In the genomic region with DNA sequence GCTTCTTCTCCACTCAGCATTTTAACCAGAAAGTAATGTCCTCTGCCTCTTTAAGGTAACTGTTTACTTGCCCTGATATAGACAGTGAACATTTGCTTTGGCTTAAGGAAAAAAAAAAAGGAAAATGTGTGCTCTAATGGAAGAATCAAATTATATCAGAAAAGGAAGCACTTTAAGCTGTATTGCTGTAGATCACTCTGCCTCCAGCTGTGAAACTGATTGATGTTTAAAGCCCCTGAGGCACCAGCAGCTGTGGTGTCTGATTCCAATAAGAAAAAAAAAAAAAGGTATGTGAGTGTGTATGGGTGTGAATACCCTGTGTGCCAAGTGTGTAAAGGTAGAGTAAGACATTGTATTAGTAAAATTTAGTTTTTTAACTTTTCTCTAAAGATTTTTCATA, we compare ENCODE assay signal across 22 mouse cellular contexts.
DNase-seq lines count a peak whose midpoint lies in the region; ATAC-seq lines count a peak whose summit lies in the region.
"Had no signal": no experiment of that assay in that cellular context is flagged by ENCODE, and none has a peak within 500 bp of the region (broad histone marks: within the 10 kb centered on the region; RNA-seq: fewer than 3 reads in every experiment).

No protein-coding gene starts in this region.

- H3K4me2 ChIP-seq in forebrain, embryonic 14.5 days (ENCODE audit: low read length) = no peak overlapping the region
- H3K4me2 ChIP-seq in neural tube, embryonic 11.5 days (ENCODE audit: low read depth) = no peak overlapping the region
- H3K4me2 ChIP-seq in limb, embryonic 13.5 days (replicated peaks) = no peak overlapping the region
- H3K4me2 ChIP-seq: embryonic facial prominence, embryonic 15.5 days; heart, embryonic 15.5 days; liver, embryonic 15.5 days had no signal

- no peak overlapping the region for H3K9ac ChIP-seq in forebrain, embryonic 14.5 days (ENCODE audit: low read length)
- H3K9ac ChIP-seq in neural tube, embryonic 11.5 days (ENCODE audit: low read length) = no peak overlapping the region
- no peak overlapping the region for H3K9ac ChIP-seq in limb, embryonic 13.5 days
- H3K9ac ChIP-seq: embryonic facial prominence, embryonic 15.5 days; heart, embryonic 15.5 days; liver, embryonic 15.5 days had no signal

- H3K36me3 ChIP-seq in forebrain, embryonic 14.5 days (ENCODE audit: control insufficient read depth, insufficient read depth, low read length) = no peaks in the 10 kb centered on the region
- H3K36me3 ChIP-seq in forebrain, embryonic 10.5 days (replicated peaks) = no peaks in the 10 kb centered on the region
- H3K36me3 ChIP-seq in neural tube, embryonic 11.5 days (ENCODE audit: control insufficient read depth, insufficient read depth, low read length) = no peaks in the 10 kb centered on the region
- H3K36me3 ChIP-seq in limb, embryonic 13.5 days = no peaks in the 10 kb centered on the region
- H3K36me3 ChIP-seq: embryonic facial prominence, embryonic 15.5 days; heart, embryonic 15.5 days; liver, embryonic 15.5 days had no signal

- peak; percentile 33 for DNase-seq in forebrain, embryonic 14.5 days (ENCODE audit: low spot score)
- DNase-seq in forebrain, embryonic 10.5 days (ENCODE audit: extremely low spot score, low spot score) = no peak
- DNase-seq in neural tube, embryonic 11.5 days (ENCODE audit: low spot score) = peak; percentile 23
- no peak for DNase-seq in neural tube, embryonic 10.5 days (ENCODE audit: extremely low spot score, low spot score)
- peak; percentile 40 for DNase-seq in embryo, embryonic 10.5 days (ENCODE audit: low spot score)
- DNase-seq in adrenal gland, adult 8-10 months = no peak
- DNase-seq in spleen, postnatal 4 days (ENCODE audit: low spot score in 2 of 2) = no peak
- DNase-seq: adrenal gland, postnatal 10 days; cerebellum, postnatal 25 days; gastrocnemius, postnatal 25 days; kidney, adult 8-10 months; kidney, postnatal 25 days; right cerebral cortex, postnatal 14 days; spleen, adult 18-20 months; thymus, postnatal 36 days had no signal

- H3K4me1 ChIP-seq in forebrain, embryonic 14.5 days (ENCODE audit: control insufficient read depth, insufficient read depth, low read length) = no peaks in the 10 kb centered on the region
- peaks cover 5% of the 10 kb centered on the region; the same call in 1 of the 2 replicates for H3K4me1 ChIP-seq in forebrain, embryonic 10.5 days
- H3K4me1 ChIP-seq in neural tube, embryonic 11.5 days (ENCODE audit: control insufficient read depth, insufficient read depth, low read length) = no peaks in the 10 kb centered on the region
- no peaks in the 10 kb centered on the region for H3K4me1 ChIP-seq in limb, embryonic 13.5 days
- H3K4me1 ChIP-seq: embryonic facial prominence, embryonic 15.5 days; heart, embryonic 15.5 days; liver, embryonic 15.5 days had no signal

- H3K9me3 ChIP-seq in forebrain, embryonic 14.5 days (replicated peaks; ENCODE audit: control insufficient read depth, low read length) = no peaks in the 10 kb centered on the region
- H3K9me3 ChIP-seq in forebrain, embryonic 10.5 days = no peaks in the 10 kb centered on the region
- H3K9me3 ChIP-seq in neural tube, embryonic 11.5 days (ENCODE audit: control insufficient read depth, low read length) = no peaks in the 10 kb centered on the region
- H3K9me3 ChIP-seq in limb, embryonic 13.5 days = no peaks in the 10 kb centered on the region
- H3K9me3 ChIP-seq: embryonic facial prominence, embryonic 15.5 days; heart, embryonic 15.5 days; liver, embryonic 15.5 days had no signal

- H3K27ac ChIP-seq in forebrain, embryonic 14.5 days (ENCODE audit: low read depth, low read length) = no peak overlapping the region
- no peak overlapping the region for H3K27ac ChIP-seq in forebrain, embryonic 10.5 days
- no peak overlapping the region for H3K27ac ChIP-seq in neural tube, embryonic 11.5 days (ENCODE audit: low read depth, low read length)
- H3K27ac ChIP-seq in limb, embryonic 13.5 days = no peak overlapping the region
- H3K27ac ChIP-seq: embryonic facial prominence, embryonic 15.5 days; heart, embryonic 15.5 days; left cerebral cortex, adult 2 months; liver, embryonic 15.5 days; macrophage had no signal

- no peak for ATAC-seq in forebrain, embryonic 14.5 days
- no peak; the same call in 1 of the 2 replicates for ATAC-seq in neural tube, embryonic 11.5 days (ENCODE audit: insufficient read depth, low FRiP score, low TSS enrichment)
- peak; percentile 51; the same call in 1 of the 2 replicates for ATAC-seq in limb, embryonic 13.5 days (ENCODE audit: low FRiP score, low read depth)
- ATAC-seq: midbrain, embryonic 16.5 days had no signal

- no peaks in the 10 kb centered on the region for H3K27me3 ChIP-seq in forebrain, embryonic 14.5 days (replicated peaks; ENCODE audit: control insufficient read depth, insufficient read depth, low read length)
- no peaks in the 10 kb centered on the region for H3K27me3 ChIP-seq in forebrain, embryonic 10.5 days (ENCODE audit: poor library complexity, severe bottlenecking)
- H3K27me3 ChIP-seq in neural tube, embryonic 11.5 days (ENCODE audit: control insufficient read depth, insufficient read depth, low read length) = no peaks in the 10 kb centered on the region
- H3K27me3 ChIP-seq in limb, embryonic 13.5 days = no peaks in the 10 kb centered on the region
- H3K27me3 ChIP-seq: embryonic facial prominence, embryonic 15.5 days; heart, embryonic 15.5 days; liver, embryonic 15.5 days had no signal

- no peak overlapping the region for H3K4me3 ChIP-seq in forebrain, embryonic 14.5 days (ENCODE audit: low read depth, low read length)
- no peak overlapping the region for H3K4me3 ChIP-seq in forebrain, embryonic 10.5 days
- H3K4me3 ChIP-seq in neural tube, embryonic 11.5 days (ENCODE audit: low read depth, low read length) = no peak overlapping the region
- H3K4me3 ChIP-seq in limb, embryonic 13.5 days = no peak overlapping the region
- H3K4me3 ChIP-seq: embryonic facial prominence, embryonic 15.5 days; heart, embryonic 15.5 days; left cerebral cortex, adult 2 months; liver, embryonic 15.5 days had no signal

Comparison
In these comparisons a context has a peak if more than half of its experiments do, and no peak if none do; other contexts are left out.
1. DNase-seq: peak in forebrain, embryonic 14.5 days (single experiment), neural tube, embryonic 11.5 days (single experiment) and embryo, embryonic 10.5 days (single experiment); none in forebrain, embryonic 10.5 days (single experiment), neural tube, embryonic 10.5 days (single experiment), adrenal gland, adult 8-10 months (single experiment) and spleen, postnatal 4 days (0 of 2).